In the genomic region with DNA sequence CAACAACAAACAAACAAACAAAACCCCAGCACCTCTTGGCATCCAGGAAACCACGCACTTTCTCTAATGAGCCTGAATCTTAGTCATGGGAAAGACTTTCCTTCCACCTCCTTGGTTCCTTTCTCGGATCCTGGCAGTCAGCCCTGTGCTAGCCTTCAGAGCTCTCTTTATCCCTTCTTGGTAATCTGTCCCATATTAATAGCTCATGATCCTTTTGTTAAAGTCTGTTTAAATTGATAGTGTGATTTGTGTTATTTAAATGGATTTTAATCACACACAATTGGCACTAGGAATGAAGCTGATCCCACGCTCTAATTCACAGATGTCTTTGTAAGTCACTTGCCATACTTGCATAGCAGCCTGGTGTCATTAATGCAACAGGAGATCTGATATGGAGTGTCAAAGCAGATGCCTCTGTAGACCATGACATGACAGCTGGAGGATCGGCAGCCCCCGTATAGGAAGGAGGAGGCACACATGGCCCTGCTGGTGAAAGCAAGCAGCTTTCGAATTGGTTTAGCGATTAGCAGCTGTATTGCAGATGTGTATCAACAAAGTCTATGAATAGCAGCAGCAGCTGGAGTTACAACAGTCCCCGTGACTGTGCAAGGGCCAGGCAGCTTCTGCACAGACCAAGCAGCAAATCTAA, we compare ENCODE assay signal across 13 mouse cellular contexts. TPM values are rescaled to one million over a fixed set of nuclear protein-coding genes. Genes with fewer than 3 reads are reported as not detected.
DNase-seq lines count a peak whose midpoint lies in the region; ATAC-seq and TF ChIP-seq lines count a peak whose summit lies in the region.
"Had no signal": no experiment of that assay in that cellular context is flagged by ENCODE, and none has a peak within 500 bp of the region (broad histone marks: within the 10 kb centered on the region; RNA-seq: fewer than 3 reads in every experiment).

No protein-coding gene starts in this region.

- H3K9me3 ChIP-seq in forebrain, embryonic 13.5 days (replicated peaks) = no peaks in the 10 kb centered on the region
- no peaks in the 10 kb centered on the region for H3K9me3 ChIP-seq in forebrain, embryonic 10.5 days
- H3K9me3 ChIP-seq in midbrain, postnatal 0 days (ENCODE audit: low read length) = no peaks in the 10 kb centered on the region
- no peaks in the 10 kb centered on the region for H3K9me3 ChIP-seq in midbrain, embryonic 14.5 days (ENCODE audit: control insufficient read depth, low read length)
- H3K9me3 ChIP-seq: hindbrain, embryonic 10.5 days; liver, embryonic 12.5 days had no signal

- no peak overlapping the region for H3K4me2 ChIP-seq in forebrain, embryonic 13.5 days
- no peak overlapping the region for H3K4me2 ChIP-seq in midbrain, postnatal 0 days (ENCODE audit: low read depth, low read length, poor library complexity, severe bottlenecking)
- H3K4me2 ChIP-seq in midbrain, embryonic 14.5 days (ENCODE audit: low read length) = no peak overlapping the region
- H3K4me2 ChIP-seq: heart, embryonic 11.5 days; liver, embryonic 12.5 days had no signal

- H3K4me1 ChIP-seq in forebrain, embryonic 13.5 days = peaks cover 11% of the 10 kb centered on the region; the same call in 1 of the 2 replicates
- H3K4me1 ChIP-seq in forebrain, embryonic 10.5 days = no peaks in the 10 kb centered on the region
- H3K4me1 ChIP-seq in midbrain, postnatal 0 days (ENCODE audit: insufficient read depth, low read length) = no peaks in the 10 kb centered on the region
- no peaks in the 10 kb centered on the region for H3K4me1 ChIP-seq in midbrain, embryonic 14.5 days (ENCODE audit: control insufficient read depth, insufficient read depth, low read length)
- H3K4me1 ChIP-seq: hindbrain, embryonic 10.5 days; liver, embryonic 12.5 days had no signal

- TF ChIP-seq CTCF in midbrain, postnatal 0 days (IDR thresholded peaks at IDR 0.05) = no peak
- TF ChIP-seq CTCF in layer of hippocampus, adult 2 months (conservative IDR thresholded peaks at IDR 0.05) = no peak

- WGBS in forebrain, embryonic 13.5 days = 58% methylated on average over 8 of the region's 8 CpGs
- WGBS in forebrain, embryonic 10.5 days = 85% methylated on average over 8 of the region's 8 CpGs
- WGBS in midbrain, postnatal 0 days = 70% methylated on average over 8 of the region's 8 CpGs
- 81% methylated on average over 8 of the region's 8 CpGs for WGBS in midbrain, embryonic 14.5 days

- peak; percentile 58 for ATAC-seq in forebrain, embryonic 13.5 days
- no peak for ATAC-seq in midbrain, postnatal 0 days (ENCODE audit: low FRiP score)
- no peak for ATAC-seq in midbrain, embryonic 14.5 days (ENCODE audit: low FRiP score, low TSS enrichment)
- ATAC-seq: liver, embryonic 12.5 days had no signal

- DNase-seq in forebrain, embryonic 10.5 days (ENCODE audit: extremely low spot score, low spot score) = no peak
- peak; percentile 12 for DNase-seq in midbrain, postnatal 0 days (ENCODE audit: low spot score)
- DNase-seq in midbrain, embryonic 14.5 days = no peak
- DNase-seq in layer of hippocampus, adult 2 months (ENCODE audit: low spot score in 2 of 2) = peak; percentile 44 to 69
- peak; percentile 80 for DNase-seq in retina, postnatal 1 day
- no peak for DNase-seq in cerebellum, adult 11-12 months
- no peak for DNase-seq in spleen, postnatal 36 days (ENCODE audit: low spot score in 2 of 2)

- no peaks in the 10 kb centered on the region for H3K36me3 ChIP-seq in forebrain, embryonic 13.5 days (ENCODE audit: poor library complexity, severe bottlenecking)
- H3K36me3 ChIP-seq in forebrain, embryonic 10.5 days (replicated peaks) = no peaks in the 10 kb centered on the region
- H3K36me3 ChIP-seq in midbrain, postnatal 0 days (ENCODE audit: insufficient read depth, low read length) = no peaks in the 10 kb centered on the region
- H3K36me3 ChIP-seq in midbrain, embryonic 14.5 days (ENCODE audit: control insufficient read depth, insufficient read depth, low read length) = no peaks in the 10 kb centered on the region
- H3K36me3 ChIP-seq: hindbrain, embryonic 10.5 days; liver, embryonic 12.5 days had no signal

- H3K4me3 ChIP-seq in forebrain, embryonic 13.5 days = no peak overlapping the region
- H3K4me3 ChIP-seq in forebrain, embryonic 10.5 days = no peak overlapping the region
- H3K4me3 ChIP-seq in midbrain, postnatal 0 days (ENCODE audit: low read depth, low read length) = no peak overlapping the region
- H3K4me3 ChIP-seq in midbrain, embryonic 14.5 days (replicated peaks; ENCODE audit: low read depth, low read length) = no peak overlapping the region
- H3K4me3 ChIP-seq in layer of hippocampus, adult 2 months = no peak overlapping the region
- H3K4me3 ChIP-seq: gastrocnemius, adult 2 months; hindbrain, embryonic 10.5 days; left cerebral cortex, adult 2 months; liver, embryonic 12.5 days had no signal

- no peak overlapping the region for H3K27ac ChIP-seq in forebrain, embryonic 13.5 days
- no peak overlapping the region for H3K27ac ChIP-seq in forebrain, embryonic 10.5 days
- H3K27ac ChIP-seq in midbrain, postnatal 0 days (ENCODE audit: low read depth, low read length) = no peak overlapping the region
- no peak overlapping the region for H3K27ac ChIP-seq in midbrain, embryonic 14.5 days (replicated peaks; ENCODE audit: low read depth, low read length)
- H3K27ac ChIP-seq in layer of hippocampus, adult 2 months = peak overlapping the region; percentile 77
- H3K27ac ChIP-seq: gastrocnemius, adult 2 months; hindbrain, embryonic 10.5 days; left cerebral cortex, adult 2 months; liver, embryonic 12.5 days had no signal

- H3K9ac ChIP-seq in forebrain, embryonic 13.5 days = no peak overlapping the region
- no peak overlapping the region for H3K9ac ChIP-seq in midbrain, postnatal 0 days (replicated peaks; ENCODE audit: low read length, poor library complexity, severe bottlenecking)
- no peak overlapping the region for H3K9ac ChIP-seq in midbrain, embryonic 14.5 days (replicated peaks; ENCODE audit: low read length)
- H3K9ac ChIP-seq: liver, embryonic 12.5 days had no signal

- H3K27me3 ChIP-seq in forebrain, embryonic 13.5 days = no peaks in the 10 kb centered on the region
- H3K27me3 ChIP-seq in forebrain, embryonic 10.5 days (ENCODE audit: poor library complexity, severe bottlenecking) = no peaks in the 10 kb centered on the region
- no peaks in the 10 kb centered on the region for H3K27me3 ChIP-seq in midbrain, postnatal 0 days (ENCODE audit: insufficient read depth, low read length)
- H3K27me3 ChIP-seq in midbrain, embryonic 14.5 days (ENCODE audit: control insufficient read depth, insufficient read depth, low read length) = no peaks in the 10 kb centered on the region
- H3K27me3 ChIP-seq: liver, embryonic 12.5 days had no signal

RNA-seq across cellular contexts. Expression of a gene that starts 31.4 kb away (rescaled TPM):
- polyA plus RNA-seq in forebrain, embryonic 13.5 days (2015; fragmentation: Nextera tagmentation; extraction: Ambion mirVana) = 4.0 and 5.4 TPM in 2 replicates
- 3.6 and 3.9 TPM in 2 replicates for polyA plus RNA-seq in forebrain, embryonic 10.5 days (2016; fragmentation: Nextera tagmentation; extraction: Ambion mirVana)
- total RNA-seq in midbrain, postnatal 0 days (2014; rRNA removed) = 2.5 and 8.3 TPM in 2 replicates
- polyA plus RNA-seq in midbrain, postnatal 0 days (2015; fragmentation: Nextera tagmentation; extraction: Ambion mirVana) = 4.7 and 5.1 TPM in 2 replicates
- polyA plus RNA-seq in midbrain, embryonic 14.5 days (2014; fragmentation: Nextera tagmentation; extraction: Ambion mirVana) = 4.7 and 6.2 TPM in 2 replicates
- total RNA-seq in layer of hippocampus, adult 2 months (2021) = 1 to 10 TPM; 4.8 to 5.4 TPM

RNA-seq across cellular contexts. Expression of a gene that starts 31.7 kb away (rescaled TPM):
- 664 and 784 TPM in 2 replicates for polyA plus RNA-seq in forebrain, embryonic 13.5 days (2015; fragmentation: Nextera tagmentation; extraction: Ambion mirVana)
- 1,017 and 1,037 TPM in 2 replicates for polyA plus RNA-seq in forebrain, embryonic 10.5 days (2016; fragmentation: Nextera tagmentation; extraction: Ambion mirVana)
- 675 and 710 TPM in 2 replicates for total RNA-seq in midbrain, postnatal 0 days (2014; rRNA removed)
- polyA plus RNA-seq in midbrain, postnatal 0 days (2015; fragmentation: Nextera tagmentation; extraction: Ambion mirVana) = 425 and 447 TPM in 2 replicates
- polyA plus RNA-seq in midbrain, embryonic 14.5 days (2014; fragmentation: Nextera tagmentation; extraction: Ambion mirVana) = 477 and 558 TPM in 2 replicates
- 100 to 1,000 TPM; 323 to 325 TPM for total RNA-seq in layer of hippocampus, adult 2 months (2021)

RNA-seq across cellular contexts. Expression of a gene that starts 37.7 kb away (rescaled TPM):
- 3.2 and 3.4 TPM in 2 replicates for polyA plus RNA-seq in forebrain, embryonic 13.5 days (2015; fragmentation: Nextera tagmentation; extraction: Ambion mirVana)
- 4.5 and 5.9 TPM in 2 replicates for polyA plus RNA-seq in forebrain, embryonic 10.5 days (2016; fragmentation: Nextera tagmentation; extraction: Ambion mirVana)
- total RNA-seq in midbrain, postnatal 0 days (2014; rRNA removed) = 7.6 and 19.0 TPM in 2 replicates
- 1.4 and 2.4 TPM in 2 replicates for polyA plus RNA-seq in midbrain, postnatal 0 days (2015; fragmentation: Nextera tagmentation; extraction: Ambion mirVana)
- 2.9 and 3.2 TPM in 2 replicates for polyA plus RNA-seq in midbrain, embryonic 14.5 days (2014; fragmentation: Nextera tagmentation; extraction: Ambion mirVana)
- 10 to 100 TPM; 11.5 to 16.8 TPM for total RNA-seq in layer of hippocampus, adult 2 months (2021)

Comparison
In these comparisons a context has a peak if more than half of its experiments do, and no peak if none do; other contexts are left out.
1. DNase-seq: peak in midbrain, postnatal 0 days (single experiment), layer of hippocampus, adult 2 months (2 of 2) and retina, postnatal 1 day (single experiment); none in forebrain, embryonic 10.5 days (single experiment), midbrain, embryonic 14.5 days (single experiment), cerebellum, adult 11-12 months (single experiment) and spleen, postnatal 36 days (0 of 2).